ENCODE assay signal across 16 mouse cellular contexts in genomic region chr16:84604272-84604975, GRCm38 (mm10).
"Had no signal": no experiment of that assay in that cellular context is flagged by ENCODE, and none has a peak within 500 bp of the region (broad histone marks: within the 10 kb centered on the region; RNA-seq: fewer than 3 reads in every experiment).

No protein-coding gene starts in this region.

- H3K36me3 ChIP-seq: kidney, embryonic 15.5 days; limb, embryonic 10.5 days; liver, embryonic 15.5 days; midbrain, embryonic 15.5 days; neural tube, embryonic 13.5 days had no signal

- H3K9ac ChIP-seq: kidney, embryonic 15.5 days; liver, embryonic 15.5 days; lung, embryonic 14.5 days; midbrain, embryonic 15.5 days; neural tube, embryonic 13.5 days had no signal

- H3K27me3 ChIP-seq: kidney, embryonic 15.5 days; liver, embryonic 15.5 days; midbrain, embryonic 15.5 days; neural tube, embryonic 13.5 days had no signal

- H3K4me1 ChIP-seq: kidney, embryonic 15.5 days; limb, embryonic 10.5 days; liver, embryonic 15.5 days; midbrain, embryonic 15.5 days; neural tube, embryonic 13.5 days had no signal

- DNase-seq: kidney, adult 2 months; kidney, postnatal 14 days; lung, embryonic 14.5 days; lung, postnatal 10 days; lung, postnatal 4 days; spleen, adult 18-20 months; thymus, adult 18-20 months; thymus, postnatal 14 days had no signal

- H3K4me3 ChIP-seq: kidney, embryonic 15.5 days; limb, embryonic 10.5 days; liver, embryonic 15.5 days; midbrain, embryonic 15.5 days; neural tube, embryonic 13.5 days had no signal

- H3K4me2 ChIP-seq: kidney, embryonic 15.5 days; liver, embryonic 11.5 days; liver, embryonic 15.5 days; lung, embryonic 14.5 days; midbrain, embryonic 11.5 days; midbrain, embryonic 15.5 days; neural tube, embryonic 13.5 days had no signal

- ATAC-seq: intestine, embryonic 16.5 days; midbrain, embryonic 15.5 days had no signal

- H3K9me3 ChIP-seq: kidney, embryonic 15.5 days; limb, embryonic 10.5 days; liver, embryonic 15.5 days; midbrain, embryonic 15.5 days; neural tube, embryonic 13.5 days had no signal

- H3K27ac ChIP-seq: kidney, embryonic 15.5 days; limb, embryonic 10.5 days; liver, embryonic 15.5 days; midbrain, embryonic 15.5 days; neural tube, embryonic 13.5 days had no signal
